Comparison of ENCODE assay signal across 8 mouse cellular contexts in genomic region chr7:138848028-138848920, GRCm38 (mm10). TPM values are rescaled to one million over a fixed set of nuclear protein-coding genes. Genes with fewer than 3 reads are reported as not detected.
DNase-seq lines count a peak whose midpoint lies in the region; ATAC-seq lines count a peak whose summit lies in the region.

No protein-coding gene starts in this region.

- peaks cover 40% of the 10 kb centered on the region for H3K36me3 ChIP-seq in heart, embryonic 13.5 days
- H3K36me3 ChIP-seq in hindbrain, embryonic 15.5 days: peaks cover 20% of the 10 kb centered on the region
- H3K36me3 ChIP-seq in midbrain, embryonic 15.5 days (replicated peaks): peaks cover 13% of the 10 kb centered on the region; the same call in 1 of the 2 replicates

- no peak for DNase-seq in heart, adult 9 months (ENCODE audit: low spot score in 2 of 2)
- peak; percentile 26 for DNase-seq in adipocyte (ENCODE audit: low spot score)
- DNase-seq in cerebellum, postnatal 25 days: no peak
- no peak for DNase-seq in gastrocnemius, postnatal 10 days
- DNase-seq in layer of hippocampus, adult 8-10 months (ENCODE audit: low spot score in 2 of 2): no peak

- H3K27ac ChIP-seq in heart, embryonic 13.5 days (replicated peaks): no peak overlapping the region
- H3K27ac ChIP-seq in hindbrain, embryonic 15.5 days (replicated peaks): no peak overlapping the region
- no peak overlapping the region for H3K27ac ChIP-seq in midbrain, embryonic 15.5 days

- H3K9ac ChIP-seq in heart, embryonic 13.5 days: peak overlapping the region; percentile 99
- no peak overlapping the region for H3K9ac ChIP-seq in hindbrain, embryonic 15.5 days
- peak overlapping the region; percentile 97; the same call in 1 of the 2 replicates for H3K9ac ChIP-seq in midbrain, embryonic 15.5 days

- peak overlapping the region; percentile 99 for H3K4me3 ChIP-seq in heart, embryonic 13.5 days
- peak overlapping the region; percentile 96 for H3K4me3 ChIP-seq in hindbrain, embryonic 15.5 days
- peak overlapping the region; percentile 95; the same call in 1 of the 2 replicates for H3K4me3 ChIP-seq in midbrain, embryonic 15.5 days

- no peaks in the 10 kb centered on the region for H3K9me3 ChIP-seq in heart, embryonic 13.5 days
- H3K9me3 ChIP-seq in hindbrain, embryonic 15.5 days: no peaks in the 10 kb centered on the region
- H3K9me3 ChIP-seq in midbrain, embryonic 15.5 days: no peaks in the 10 kb centered on the region

- H3K27me3 ChIP-seq in heart, embryonic 13.5 days (replicated peaks): no peaks in the 10 kb centered on the region
- no peaks in the 10 kb centered on the region for H3K27me3 ChIP-seq in hindbrain, embryonic 15.5 days
- no peaks in the 10 kb centered on the region for H3K27me3 ChIP-seq in midbrain, embryonic 15.5 days (replicated peaks)

- 73% methylated on average over 7 of the region's 7 CpGs for WGBS in heart, embryonic 13.5 days
- 79% methylated on average over 7 of the region's 7 CpGs for WGBS in hindbrain, embryonic 15.5 days
- WGBS in midbrain, embryonic 15.5 days: 76% methylated on average over 7 of the region's 7 CpGs

- H3K4me1 ChIP-seq in heart, embryonic 13.5 days: peaks cover 50% of the 10 kb centered on the region
- peaks cover 53% of the 10 kb centered on the region for H3K4me1 ChIP-seq in hindbrain, embryonic 15.5 days (replicated peaks)
- H3K4me1 ChIP-seq in midbrain, embryonic 15.5 days: peaks cover 56% of the 10 kb centered on the region

- peak overlapping the region; percentile 97 for H3K4me2 ChIP-seq in heart, embryonic 13.5 days
- H3K4me2 ChIP-seq in hindbrain, embryonic 15.5 days: peak overlapping the region; percentile 83
- peak overlapping the region; percentile 94 for H3K4me2 ChIP-seq in midbrain, embryonic 15.5 days

- ATAC-seq in heart, embryonic 13.5 days (ENCODE audit: extremely low read depth, insufficient number of reproducible peaks, low FRiP score, low TSS enrichment): no peak
- ATAC-seq in hindbrain, embryonic 15.5 days (ENCODE audit: low FRiP score, low read depth): no peak
- ATAC-seq in midbrain, embryonic 15.5 days (replicated peaks): no peak

RNA-seq across cellular contexts. Expression of gene Mapk1ip1, which starts 2.2 kb away (rescaled TPM):
- polyA plus RNA-seq in heart, embryonic 13.5 days (2015; fragmentation: Nextera tagmentation; extraction: Ambion mirVana): 11.8 and 12.2 TPM in 2 replicates
- polyA plus RNA-seq in hindbrain, embryonic 15.5 days (2015; fragmentation: Nextera tagmentation; extraction: Ambion mirVana): 30.0 and 33.6 TPM in 2 replicates
- 33.2 and 35.9 TPM in 2 replicates for polyA plus RNA-seq in midbrain, embryonic 15.5 days (2015; fragmentation: Nextera tagmentation; extraction: Ambion mirVana)
- 10 to 100 TPM; 13.5 to 14.7 TPM for total RNA-seq in gastrocnemius, postnatal 10 days (2021)
- total RNA-seq in layer of hippocampus, adult 8-10 months (2022): 10 to 100 TPM; 41.9 to 66.2 (median 50.6) TPM

RNA-seq across cellular contexts. Expression of gene Ppp2r2d, which starts 2.4 kb away (rescaled TPM):
- polyA plus RNA-seq in heart, embryonic 13.5 days (2015; fragmentation: Nextera tagmentation; extraction: Ambion mirVana): 27.4 and 29.7 TPM in 2 replicates
- polyA plus RNA-seq in hindbrain, embryonic 15.5 days (2015; fragmentation: Nextera tagmentation; extraction: Ambion mirVana): 89.8 and 92.6 TPM in 2 replicates
- polyA plus RNA-seq in midbrain, embryonic 15.5 days (2015; fragmentation: Nextera tagmentation; extraction: Ambion mirVana): 87.4 and 87.5 TPM in 2 replicates
- 10 to 100 TPM; 32.5 TPM for total RNA-seq in gastrocnemius, postnatal 10 days (2021)
- 10 to 100 TPM; 59.5 to 72.0 (median 61.3) TPM for total RNA-seq in layer of hippocampus, adult 8-10 months (2022)
